Mouse (Mus musculus): ENCODE data around the gene Hnrnpab. TPM values are rescaled to one million over a fixed set of nuclear protein-coding genes. Genes with fewer than 3 reads are reported as not detected.
"Not testable (repeated sequence)": the region's sequence is repeated elsewhere in the genome, so short reads cannot be mapped to it uniquely, and the experiment has no call there.

Hnrnpab gene
- polyA plus RNA-seq, 1 experiment from 2014 or later, result 476 TPM

GRCm38 (mm10) chr11:51625187-51625820 is 18.7 kb upstream of the Hnrnpab start:
- Histone ChIP-seq H3K27ac (no peak overlapping the region), H3K36me3 (ENCODE audit: inconsistent target) (peaks cover 68% of the 10 kb centered on the region), H3K4me3 (ENCODE audit: inconsistent target) (no peak overlapping the region), H3K79me2 (ENCODE audit: inconsistent target) (peaks cover 36% of the 10 kb centered on the region)
- WGBS (ENCODE audit: missing documents), result 89% methylated on average over 5 of the region's 5 CpGs

GRCm38 (mm10) chr11:51622971-51623491 is 16.4 kb upstream of the Hnrnpab start:
- H3K27ac ChIP-seq, result no peak overlapping the region
- no peak overlapping the region for H3K4me3 ChIP-seq (ENCODE audit: inconsistent target)
- WGBS (ENCODE audit: missing documents), result 89% methylated on average over 5 of the region's 7 CpGs
- H3K79me2 ChIP-seq (ENCODE audit: inconsistent target), result peaks cover 27% of the 10 kb centered on the region
- peaks cover 53% of the 10 kb centered on the region for H3K36me3 ChIP-seq (ENCODE audit: inconsistent target)

- 84% methylated on average over 2 of the region's 2 CpGs for WGBS (ENCODE audit: missing documents)
- no peak overlapping the region for H3K4me3 ChIP-seq (ENCODE audit: inconsistent target)
- H3K79me2 ChIP-seq (ENCODE audit: inconsistent target), result peaks cover 27% of the 10 kb centered on the region
- H3K27ac ChIP-seq, result no peak overlapping the region
- peaks cover 41% of the 10 kb centered on the region for H3K36me3 ChIP-seq (ENCODE audit: inconsistent target)
Observed at GRCm38 (mm10) chr11:51621776-51622175, 15.1 kb upstream of the Hnrnpab start.

GRCm38 (mm10) chr11:51620084-51620483 is 13.4 kb upstream of the Hnrnpab start:
- H3K79me2 ChIP-seq (ENCODE audit: inconsistent target), result peaks cover 27% of the 10 kb centered on the region
- peaks cover 27% of the 10 kb centered on the region for H3K36me3 ChIP-seq (ENCODE audit: inconsistent target)
- peak overlapping the region; percentile 7; the same call in 1 of the 2 replicates for H3K27ac ChIP-seq
- WGBS (ENCODE audit: missing documents), result 3% methylated on average over 11 of the region's 11 CpGs
- H3K4me3 ChIP-seq (ENCODE audit: inconsistent target), result peak overlapping the region; percentile 59

- WGBS (ENCODE audit: missing documents), result under 1% methylated on average over 51 of the region's 51 CpGs
- Histone ChIP-seq H3K36me3 (ENCODE audit: inconsistent target) (peaks cover 21% of the 10 kb centered on the region), H3K4me3 (ENCODE audit: inconsistent target) (peak within 1 kb of the TSS; percentile 59), H3K79me2 (ENCODE audit: inconsistent target) (peaks cover 27% of the 10 kb centered on the region), H3K27ac (peak within 1 kb of the TSS; percentile 54)
Observed at GRCm38 (mm10) chr11:51619409-51620060, 12.9 kb upstream of the Hnrnpab start, which contains the start of gene Nhp2. TSS of gene Nhp2 (plus strand) at chr11:51619735.

- 42% methylated on average over 5 of the region's 8 CpGs for WGBS (ENCODE audit: missing documents)
Observed at GRCm38 (mm10) chr11:51618894-51619408, 12.3 kb upstream of the Hnrnpab start.

GRCm38 (mm10) chr11:51617693-51618092 is 11.0 kb upstream of the Hnrnpab start:
- no peak overlapping the region for H3K27ac ChIP-seq
- peaks cover 3% of the 10 kb centered on the region for H3K36me3 ChIP-seq (ENCODE audit: inconsistent target)
- H3K4me3 ChIP-seq (ENCODE audit: inconsistent target), result no peak overlapping the region
- peaks cover 27% of the 10 kb centered on the region for H3K79me2 ChIP-seq (ENCODE audit: inconsistent target)
- 3% methylated on average over 4 of the region's 4 CpGs for WGBS (ENCODE audit: missing documents)

More at GRCm38 (mm10) chr11:51618894-51619408, 12.3 kb upstream of the Hnrnpab start:
- peak overlapping the region; percentile 59 for H3K4me3 ChIP-seq (ENCODE audit: inconsistent target)
- peaks cover 27% of the 10 kb centered on the region for H3K79me2 ChIP-seq (ENCODE audit: inconsistent target)
- peaks cover 16% of the 10 kb centered on the region for H3K36me3 ChIP-seq (ENCODE audit: inconsistent target)
- peak overlapping the region; percentile 54 for H3K27ac ChIP-seq

GRCm38 (mm10) chr11:51616113-51616512 is 9.5 kb upstream of the Hnrnpab start:
- not testable (repeated sequence) for H3K4me3 ChIP-seq (ENCODE audit: inconsistent target)

GRCm38 (mm10) chr11:51615601-51616000 is 9.0 kb upstream of the Hnrnpab start:
- Histone ChIP-seq H3K36me3 (ENCODE audit: inconsistent target) (no peaks in the 10 kb centered on the region), H3K27ac (peak overlapping the region; percentile 83), H3K79me2 (ENCODE audit: inconsistent target) (peaks cover 6% of the 10 kb centered on the region), H3K4me3 (ENCODE audit: inconsistent target) (peak overlapping the region; percentile 36)
- 2% methylated on average over 13 of the region's 14 CpGs for WGBS (ENCODE audit: missing documents)

More at GRCm38 (mm10) chr11:51616113-51616512, 9.5 kb upstream of the Hnrnpab start:
- no CpG with 5 or more reads among the region's 7 CpGs for WGBS (ENCODE audit: missing documents)
- Histone ChIP-seq H3K79me2 (ENCODE audit: inconsistent target) (peaks cover 11% of the 10 kb centered on the region), H3K27ac (peak overlapping the region; percentile 83)
- not testable (repeated sequence) for H3K36me3 ChIP-seq (ENCODE audit: inconsistent target)

GRCm38 (mm10) chr11:51615129-51615528 is 8.5 kb upstream of the Hnrnpab start:
- peaks cover 1% of the 10 kb centered on the region for H3K79me2 ChIP-seq (ENCODE audit: inconsistent target)
- H3K36me3 ChIP-seq (ENCODE audit: inconsistent target), result no peaks in the 10 kb centered on the region
- 30% methylated on average over 6 of the region's 7 CpGs for WGBS (ENCODE audit: missing documents)
- peak overlapping the region; percentile 36 for H3K4me3 ChIP-seq (ENCODE audit: inconsistent target)
- H3K27ac ChIP-seq, result peak overlapping the region; percentile 83

- Histone ChIP-seq H3K79me2 (ENCODE audit: inconsistent target) (no peaks in the 10 kb centered on the region), H3K4me3 (ENCODE audit: inconsistent target) (no peak overlapping the region), H3K27ac (no peak overlapping the region), H3K36me3 (ENCODE audit: inconsistent target) (no peaks in the 10 kb centered on the region)
- 92% methylated on average over 8 of the region's 8 CpGs for WGBS (ENCODE audit: missing documents)
Observed at GRCm38 (mm10) chr11:51614256-51614655, 7.6 kb upstream of the Hnrnpab start.

GRCm38 (mm10) chr11:51609940-51610339 is 3.3 kb upstream of the Hnrnpab start:
- 64% methylated on average over 4 of the region's 5 CpGs for WGBS (ENCODE audit: missing documents)
- H3K27ac ChIP-seq; H3K4me3 ChIP-seq (ENCODE audit: inconsistent target); H3K79me2 ChIP-seq (ENCODE audit: inconsistent target); H3K36me3 ChIP-seq (ENCODE audit: inconsistent target): not testable (repeated sequence)

GRCm38 (mm10) chr11:51609266-51609909 is 2.7 kb upstream of the Hnrnpab start:
- no peak overlapping the region for H3K4me3 ChIP-seq (ENCODE audit: inconsistent target)
- H3K79me2 ChIP-seq (ENCODE audit: inconsistent target), result peaks cover 15% of the 10 kb centered on the region
- no peak overlapping the region for H3K27ac ChIP-seq
- H3K36me3 ChIP-seq (ENCODE audit: inconsistent target), result peaks cover 7% of the 10 kb centered on the region
- WGBS (ENCODE audit: missing documents), result 86% methylated on average over 3 of the region's 3 CpGs

GRCm38 (mm10) chr11:51607096-51607738 is 570 bp upstream of the Hnrnpab start:
- Histone ChIP-seq H3K27ac (peak overlapping the region; percentile 70), H3K4me3 (ENCODE audit: inconsistent target) (peak overlapping the region; percentile 48), H3K79me2 (ENCODE audit: inconsistent target) (peaks cover 36% of the 10 kb centered on the region), H3K36me3 (ENCODE audit: inconsistent target) (peaks cover 29% of the 10 kb centered on the region)
- 14% methylated on average over 15 of the region's 15 CpGs for WGBS (ENCODE audit: missing documents)

All from macrophage (primary cell).